Mouse (Mus musculus) liver, embryonic 15.5 days (tissue): ENCODE measurements around the gene D5Ertd579e. TPM values are rescaled to one million over a fixed set of nuclear protein-coding genes. Genes with fewer than 3 reads are reported as not detected.
"Not testable (repeated sequence)": the region's sequence is repeated elsewhere in the genome, so short reads cannot be mapped to it uniquely, and the experiment has no call there.

ENCODE experiments used
- ATAC-seq: fragments of 200-750 bp; cut with Nextera tagmentation; 2 replicates; pipeline ENCODE4 v1.8.0; 2017; ENCODE audit warnings: moderate number of reproducible peaks, mild to moderate bottlenecking, moderate library complexity; ENCODE audit not compliant: insufficient read depth
- H3K27ac ChIP-seq: fragments of 300-500 bp; sonication (generic); replicated peaks from 2 replicates; pipeline ENCODE4 v1.5.1; 2015; ENCODE audit warnings: mild to moderate bottlenecking, inconsistent platforms
- H3K27me3 ChIP-seq: fragments of 300-500 bp; sonication (generic); 2 replicates; pipeline ENCODE4 v1.6.1; 2015; ENCODE audit warnings: mild to moderate bottlenecking, inconsistent platforms
- H3K36me3 ChIP-seq: fragments of 300-500 bp; sonication (generic); replicated peaks from 2 replicates; pipeline ENCODE4 v1.6.1; 2015; ENCODE audit warnings: moderate library complexity, mild to moderate bottlenecking, inconsistent platforms
- H3K4me1 ChIP-seq: fragments of 300-500 bp; sonication (generic); replicated peaks from 2 replicates; pipeline ENCODE4 v1.6.1; 2015; ENCODE audit warnings: inconsistent platforms
- H3K4me2 ChIP-seq: fragments of 300-500 bp; sonication (generic); 2 replicates; pipeline ENCODE4 v1.6.1; 2015; ENCODE audit warnings: moderate library complexity, mild to moderate bottlenecking, inconsistent platforms
- H3K4me3 ChIP-seq: fragments of 300-500 bp; sonication (generic); replicated peaks from 2 replicates; pipeline ENCODE4 v1.5.1; 2015; ENCODE audit warnings: mild to moderate bottlenecking, inconsistent platforms
- H3K9ac ChIP-seq: fragments of 300-500 bp; sonication (generic); 2 replicates; pipeline ENCODE4 v1.6.1; 2015; ENCODE audit warnings: moderate library complexity, mild to moderate bottlenecking, inconsistent platforms
- H3K9me3 ChIP-seq: fragments of 300-500 bp; sonication (generic); replicated peaks from 2 replicates; pipeline ENCODE4 v1.6.1; 2016; ENCODE audit warnings: inconsistent platforms
- WGBS: fragments of 180-500 bp; shearing (Covaris S2); methylation state at CpG from one replicate; pipeline ENCODE4 v1.1.7; 2015; ENCODE audit warnings: mixed read lengths; ENCODE audit not compliant: insufficient replicate concordance; 5-methylcytosine and 5-hydroxymethylcytosine counted together
- polyA plus RNA-seq: library from polyadenylated mRNA; unstranded; fragments of >200 nt; fragmentation: Nextera tagmentation; extraction: Ambion mirVana; gene quantifications from 2 replicates; pipeline ENCODE4 v1.2.1, GENCODE M21; 2015

Gene D5Ertd579e
- polyA plus RNA-seq, 1 experiment from 2014 or later: 22.2 TPM

GRCm38 (mm10) chr5:36663329-36663728 is 32.5 kb downstream of the D5Ertd579e start:
- no peak for ATAC-seq
- no peaks in the 10 kb centered on the region for H3K27me3 ChIP-seq
- H3K9me3 ChIP-seq: no peaks in the 10 kb centered on the region
- H3K36me3 ChIP-seq: peaks cover 47% of the 10 kb centered on the region
- no peak overlapping the region for H3K27ac ChIP-seq
- no peak overlapping the region for H3K4me3 ChIP-seq
- WGBS: 40% methylated on average over 2 of the region's 2 CpGs
- no peak overlapping the region for H3K9ac ChIP-seq
- H3K4me1 ChIP-seq: peaks cover 4% of the 10 kb centered on the region; the same call in 1 of the 2 replicates
- no peak overlapping the region for H3K4me2 ChIP-seq

DNA sequence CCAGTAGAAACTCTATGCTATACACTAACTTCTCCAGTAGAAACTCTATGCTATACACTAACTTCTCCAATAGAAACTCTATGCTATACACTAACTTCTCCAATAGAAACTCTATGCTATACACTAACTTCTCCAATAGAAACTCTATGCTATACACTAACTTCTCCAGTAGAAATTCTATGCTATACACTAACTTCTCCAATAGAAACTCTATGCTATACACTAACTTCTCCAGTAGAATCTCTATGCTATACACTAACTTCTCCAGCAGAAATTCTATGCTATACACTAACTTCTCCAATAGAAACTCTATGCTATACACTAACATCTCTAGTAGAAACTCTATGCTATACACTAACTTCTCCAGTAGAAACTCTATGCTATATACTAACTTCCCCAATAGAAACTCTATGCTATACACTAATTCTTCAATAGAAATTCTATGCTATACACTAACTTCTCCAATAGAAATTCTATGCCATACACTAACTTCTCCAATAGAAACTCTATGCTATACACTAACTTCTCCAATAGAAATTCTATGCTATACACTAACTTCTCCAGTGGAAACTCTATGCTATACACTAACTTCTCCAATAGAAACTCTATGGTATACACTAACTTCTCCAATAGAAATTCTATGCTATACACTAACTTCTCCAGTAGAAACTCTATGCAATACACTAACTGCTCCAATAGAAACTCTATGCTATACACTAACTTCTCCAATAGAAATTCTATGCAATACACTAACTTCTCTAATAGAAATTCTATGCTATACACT is 34.7 kb downstream of the D5Ertd579e start:
- ATAC-seq, H3K4me3 ChIP-seq, H3K27me3 ChIP-seq, H3K4me1 ChIP-seq, H3K9ac ChIP-seq, H3K27ac ChIP-seq, H3K9me3 ChIP-seq, H3K4me2 ChIP-seq: not testable (repeated sequence)
- peaks cover 32% of the 10 kb centered on the region for H3K36me3 ChIP-seq

- Histone ChIP-seq H3K27me3 (no peaks in the 10 kb centered on the region), H3K4me2 (no peak overlapping the region), H3K9me3 (no peaks in the 10 kb centered on the region), H3K4me1 (peaks cover 42% of the 10 kb centered on the region), H3K36me3 (peaks cover 48% of the 10 kb centered on the region), H3K4me3 (no peak overlapping the region), H3K27ac (peak overlapping the region; percentile 25; the same call in 1 of the 2 replicates), H3K9ac (no peak overlapping the region)
- WGBS: 75% methylated on average over 5 of the region's 5 CpGs
- ATAC-seq: no peak
Observed at GRCm38 (mm10) chr5:36625612-36626011, 70.2 kb downstream of the D5Ertd579e start.

GRCm38 (mm10) chr5:36623670-36624069 is 72.2 kb downstream of the D5Ertd579e start:
- 81% methylated on average over 5 of the region's 5 CpGs for WGBS
- H3K9ac ChIP-seq: no peak overlapping the region
- no peaks in the 10 kb centered on the region for H3K9me3 ChIP-seq
- no peak overlapping the region for H3K4me2 ChIP-seq
- H3K27ac ChIP-seq: peak overlapping the region; percentile 98
- ATAC-seq: no peak
- H3K4me3 ChIP-seq: no peak overlapping the region
- H3K4me1 ChIP-seq: peaks cover 61% of the 10 kb centered on the region
- H3K36me3 ChIP-seq: peaks cover 44% of the 10 kb centered on the region
- no peaks in the 10 kb centered on the region for H3K27me3 ChIP-seq

DNA sequence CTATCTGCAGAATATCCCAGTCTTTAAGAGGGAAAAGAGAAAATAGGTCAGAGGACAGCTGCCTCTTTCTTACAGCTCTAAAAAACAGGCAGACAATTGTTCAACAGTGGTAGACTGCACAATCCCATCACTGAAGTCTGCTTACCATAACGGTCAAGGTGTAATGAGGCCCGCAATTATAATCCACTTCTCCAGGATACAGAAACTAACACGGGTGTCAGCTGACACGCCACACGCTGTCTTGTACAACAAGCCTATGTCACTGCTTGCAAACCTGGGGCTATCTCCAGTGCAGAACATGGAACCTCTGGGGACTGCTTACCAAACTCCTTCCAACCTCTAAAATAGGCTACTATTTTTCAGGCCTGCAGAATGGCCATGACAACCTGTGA is 74.8 kb downstream of the D5Ertd579e start:
- peaks cover 73% of the 10 kb centered on the region for H3K4me1 ChIP-seq
- peak; percentile 70 for ATAC-seq
- H3K9me3 ChIP-seq: no peaks in the 10 kb centered on the region
- H3K4me3 ChIP-seq: peak overlapping the region; percentile 47
- 22% methylated on average over 5 of the region's 5 CpGs for WGBS
- H3K9ac ChIP-seq: peak overlapping the region; percentile 52
- no peaks in the 10 kb centered on the region for H3K27me3 ChIP-seq
- peaks cover 45% of the 10 kb centered on the region for H3K36me3 ChIP-seq
- peak overlapping the region; percentile 98 for H3K27ac ChIP-seq
- peak overlapping the region; percentile 62 for H3K4me2 ChIP-seq

DNA sequence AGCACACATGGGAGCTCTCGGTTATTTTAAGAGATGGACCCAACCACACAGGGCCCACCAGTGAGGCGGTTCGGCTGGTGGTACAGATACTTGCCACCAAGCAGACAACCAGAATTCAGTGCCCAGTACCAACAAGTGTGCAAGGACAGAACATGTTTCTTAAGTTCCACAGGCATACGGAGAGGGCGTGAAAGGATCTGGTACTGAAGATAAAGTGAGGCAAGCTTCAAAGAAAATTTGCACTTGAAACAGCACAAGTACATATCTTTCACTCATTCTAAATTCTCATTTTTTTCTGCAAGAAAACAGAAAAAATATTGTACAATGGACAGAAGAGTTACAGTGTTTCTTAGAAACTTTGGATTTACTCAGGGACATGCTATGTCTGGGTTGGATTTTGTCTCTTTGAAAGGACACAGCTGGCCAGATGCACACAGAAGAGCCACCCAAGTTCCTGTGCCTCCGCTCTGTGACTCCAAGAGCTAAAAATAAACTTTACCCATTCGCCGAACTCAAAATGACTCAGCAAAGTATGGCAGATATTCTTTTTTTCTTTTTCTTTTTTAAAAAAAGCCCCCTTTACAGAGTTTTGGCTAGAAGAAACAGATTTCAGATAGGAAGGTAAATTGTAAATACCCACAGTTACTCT is 75.3 kb downstream of the D5Ertd579e start:
- Histone ChIP-seq H3K27ac (peak overlapping the region; percentile 98), H3K36me3 (peaks cover 48% of the 10 kb centered on the region), H3K4me1 (peaks cover 71% of the 10 kb centered on the region), H3K4me2 (peak overlapping the region; percentile 62), H3K27me3 (no peaks in the 10 kb centered on the region), H3K9me3 (no peaks in the 10 kb centered on the region), H3K9ac (peak overlapping the region; percentile 52), H3K4me3 (peak overlapping the region; percentile 47)
- peak; percentile 90 for ATAC-seq
- 10% methylated on average over 8 of the region's 8 CpGs for WGBS

- 70% methylated on average over 5 of the region's 5 CpGs for WGBS
- no peak overlapping the region for H3K4me3 ChIP-seq
- H3K4me2 ChIP-seq: peak overlapping the region; percentile 62; the same call in 1 of the 2 replicates
- peaks cover 85% of the 10 kb centered on the region for H3K4me1 ChIP-seq
- H3K9me3 ChIP-seq: no peaks in the 10 kb centered on the region
- peak overlapping the region; percentile 98 for H3K27ac ChIP-seq
- H3K36me3 ChIP-seq: peaks cover 56% of the 10 kb centered on the region
- H3K27me3 ChIP-seq: no peaks in the 10 kb centered on the region
- no peak for ATAC-seq
- H3K9ac ChIP-seq: no peak overlapping the region
Observed at GRCm38 (mm10) chr5:36618890-36619289, 76.9 kb downstream of the D5Ertd579e start.

DNA sequence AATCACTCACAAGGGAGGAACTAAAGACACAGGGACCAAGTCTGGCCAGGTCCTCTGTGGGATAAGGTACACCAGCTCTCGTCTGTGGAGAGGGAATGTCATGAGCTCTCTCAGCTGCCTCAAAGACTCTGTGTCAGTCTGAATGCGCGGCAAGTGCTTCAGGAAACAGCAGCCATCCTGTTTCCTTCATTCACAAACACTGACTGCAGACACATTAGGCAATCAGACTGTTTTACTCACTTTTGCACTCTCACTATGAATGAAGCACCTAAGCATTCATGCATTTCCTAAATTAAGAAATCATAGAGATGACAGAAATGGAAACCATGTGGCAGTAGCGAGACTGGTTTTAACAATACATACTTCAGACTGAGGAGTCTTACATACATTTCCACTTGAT is 77.5 kb downstream of the D5Ertd579e start:
- Histone ChIP-seq H3K4me2 (no peak overlapping the region), H3K27ac (peak overlapping the region; percentile 49), H3K9ac (no peak overlapping the region), H3K4me1 (peaks cover 85% of the 10 kb centered on the region), H3K4me3 (no peak overlapping the region), H3K27me3 (no peaks in the 10 kb centered on the region), H3K9me3 (no peaks in the 10 kb centered on the region), H3K36me3 (peaks cover 62% of the 10 kb centered on the region)
- ATAC-seq: no peak
- 51% methylated on average over 4 of the region's 4 CpGs for WGBS

DNA sequence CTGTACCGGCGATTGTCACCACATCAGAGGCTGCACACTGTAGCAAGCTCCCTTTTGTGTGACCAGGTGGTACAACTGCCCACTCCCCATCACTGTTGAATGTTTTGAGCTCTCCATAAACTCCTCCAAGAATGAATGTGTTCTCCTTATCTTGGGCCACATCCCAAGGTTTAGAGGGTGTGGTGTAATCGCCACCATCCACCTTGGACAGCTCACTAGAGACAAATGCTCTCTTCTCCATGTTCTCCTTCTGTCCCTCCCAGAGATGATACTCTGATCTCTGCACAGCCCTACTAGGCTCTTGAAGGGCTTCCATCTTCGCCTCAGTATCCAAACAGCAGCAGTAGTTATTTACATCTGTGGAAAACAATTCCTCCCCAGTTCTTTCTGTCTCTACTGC is 81.7 kb downstream of the D5Ertd579e start:
- H3K27me3 ChIP-seq: no peaks in the 10 kb centered on the region
- H3K9me3 ChIP-seq: no peaks in the 10 kb centered on the region
- H3K36me3 ChIP-seq: peaks cover 97% of the 10 kb centered on the region
- WGBS: 81% methylated on average over 4 of the region's 4 CpGs
- H3K27ac ChIP-seq: peak overlapping the region; percentile 55
- H3K4me2 ChIP-seq: peak overlapping the region; percentile 27
- peaks cover 68% of the 10 kb centered on the region for H3K4me1 ChIP-seq
- ATAC-seq: peak; percentile 91
- no peak overlapping the region; the same call in 1 of the 2 replicates for H3K9ac ChIP-seq
- no peak overlapping the region for H3K4me3 ChIP-seq

- H3K27me3 ChIP-seq: no peaks in the 10 kb centered on the region
- no peak overlapping the region for H3K9ac ChIP-seq
- H3K36me3 ChIP-seq: peaks cover 95% of the 10 kb centered on the region
- H3K4me3 ChIP-seq: no peak overlapping the region
- H3K4me1 ChIP-seq: peaks cover 29% of the 10 kb centered on the region
- 90% methylated on average over 2 of the region's 2 CpGs for WGBS
- no peak overlapping the region for H3K27ac ChIP-seq
- no peak overlapping the region for H3K4me2 ChIP-seq
- no peaks in the 10 kb centered on the region for H3K9me3 ChIP-seq
- no peak for ATAC-seq
Observed at GRCm38 (mm10) chr5:36608939-36609499, 86.8 kb downstream of the D5Ertd579e start.

GRCm38 (mm10) chr5:36603031-36603430 is 92.8 kb downstream of the D5Ertd579e start:
- Histone ChIP-seq H3K9ac (no peak overlapping the region), H3K36me3 (peaks cover 91% of the 10 kb centered on the region), H3K9me3 (no peaks in the 10 kb centered on the region), H3K4me3 (no peak overlapping the region), H3K27me3 (no peaks in the 10 kb centered on the region), H3K27ac (no peak overlapping the region), H3K4me1 (no peaks in the 10 kb centered on the region), H3K4me2 (no peak overlapping the region)
- WGBS: 75% methylated on average over 5 of the region's 5 CpGs
- ATAC-seq: peak; percentile 51; the same call in 1 of the 2 replicates
